Mouse (Mus musculus) heart, postnatal 0 days (tissue): ENCODE measurements around the gene Stim2.

Experiments used
- CTCF ChIP-seq: IDR thresholded peaks from 2 replicates; pipeline ENCODE4 v1.5.1; 2016; ENCODE audit warnings: antibody characterized with exemption, control low read depth, low read depth
- EP300 ChIP-seq: IDR thresholded peaks from 2 replicates; pipeline ENCODE4 v1.6.1; 2016; ENCODE audit warnings: antibody characterized with exemption, low read depth

GRCm38 (mm10) chr5:54160561-54160960 lies 162.3 kb downstream of the Stim2 start:
- no peak for TF ChIP-seq CTCF
- no peak for TF ChIP-seq EP300
